Mouse (Mus musculus) lung, postnatal 0 days (tissue): Measurements from ENCODE around the gene Ugt2b35. TPM values are rescaled to one million over a fixed set of nuclear protein-coding genes. Genes with fewer than 3 reads are reported as not detected.

ENCODE experiments used
- ATAC-seq: fragments of 200-750 bp; cut with Nextera tagmentation; 2 replicates; pipeline ENCODE4 v1.8.0; 2017; ENCODE audit warnings: moderate library complexity
- DNase-seq: peaks from one replicate; pipeline ENCODE4 v3.0.0-alpha.2; 2016; ENCODE audit warnings: low spot score
- H3K27ac ChIP-seq: fragments of 300-500 bp; sonication (generic); 2 replicates; pipeline ENCODE4 v1.5.1; 2014; ENCODE audit warnings: antibody characterized with exemption, mild to moderate bottlenecking, low read length, mixed read lengths
- H3K27me3 ChIP-seq: fragments of 300-500 bp; sonication (generic); replicated peaks from 2 replicates; pipeline ENCODE4 v1.6.1; 2014; ENCODE audit warnings: low read length, mixed read lengths; ENCODE audit not compliant: insufficient read depth
- H3K36me3 ChIP-seq: fragments of 300-500 bp; sonication (generic); 2 replicates; pipeline ENCODE4 v1.6.1; 2014; ENCODE audit warnings: low read length, mixed read lengths; ENCODE audit not compliant: insufficient read depth
- H3K4me1 ChIP-seq: fragments of 300-500 bp; sonication (generic); 2 replicates; pipeline ENCODE4 v1.6.1; 2014; ENCODE audit warnings: antibody characterized with exemption, low read depth, low read length, mixed read lengths; ENCODE audit not compliant: insufficient read depth
- H3K4me2 ChIP-seq: fragments of 300-500 bp; sonication (generic); replicated peaks from 2 replicates; pipeline ENCODE4 v1.6.1; 2014; ENCODE audit warnings: low read depth, mild to moderate bottlenecking, low read length, moderate library complexity, mixed read lengths
- H3K4me3 ChIP-seq: fragments of 300-500 bp; sonication (generic); 2 replicates; pipeline ENCODE4 v1.5.1; 2014; ENCODE audit warnings: low read depth, low read length
- H3K9ac ChIP-seq: fragments of 300-500 bp; sonication (generic); replicated peaks from 2 replicates; pipeline ENCODE4 v1.6.1; 2014; ENCODE audit warnings: low read depth, mild to moderate bottlenecking
- H3K9me3 ChIP-seq: fragments of 300-500 bp; sonication (generic); 2 replicates; pipeline ENCODE4 v1.6.1; 2016; ENCODE audit warnings: low read length, mixed read lengths
- CTCF ChIP-seq: IDR thresholded peaks from 2 replicates; pipeline ENCODE4 v1.5.1; 2016; ENCODE audit warnings: antibody characterized with exemption, mild to moderate bottlenecking
- EP300 ChIP-seq: IDR thresholded peaks from 2 replicates; pipeline ENCODE4 v1.6.1; 2016; ENCODE audit warnings: antibody characterized with exemption, mild to moderate bottlenecking, control low read depth
- WGBS: fragments of 180-500 bp; shearing (Covaris S2); extraction: QIAGEN DNeasy Blood & Tissue Kit; methylation state at CpG from one replicate; pipeline ENCODE4 v1.1.7; 2014; 5-methylcytosine and 5-hydroxymethylcytosine counted together
- polyA plus RNA-seq: library from polyadenylated mRNA; unstranded; fragments of >200 nt; fragmentation: Nextera tagmentation; extraction: Ambion mirVana; gene quantifications from 2 replicates; pipeline ENCODE4 v1.2.1, GENCODE M21; 2015

Gene Ugt2b35
- polyA plus RNA-seq, 1 experiment from 2014 or later: not detected

DNA sequence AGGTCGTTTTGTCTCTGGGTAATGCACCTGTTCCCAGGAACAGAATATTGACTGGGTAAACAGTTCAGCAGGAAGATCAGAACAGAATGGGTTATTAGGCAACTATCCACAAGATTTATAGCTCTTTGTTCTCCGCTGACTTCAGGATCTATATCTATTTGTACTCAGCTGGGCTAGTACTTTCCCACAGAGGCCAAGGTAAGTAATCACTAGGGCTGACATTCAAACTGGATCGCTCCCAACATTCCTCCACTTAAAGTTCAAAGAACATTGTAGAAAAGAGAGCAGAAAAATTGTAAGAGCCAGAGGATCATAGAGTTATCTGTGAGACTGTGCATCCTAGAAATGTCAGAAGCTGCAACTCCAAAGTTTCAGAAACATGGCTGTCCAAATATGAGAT is 14.8 kb downstream of the Ugt2b35 start:
- TF ChIP-seq CTCF: no peak
- TF ChIP-seq EP300: no peak
- WGBS: 51% methylated on average over 3 of the region's 3 CpGs
- Histone ChIP-seq H3K9me3 (no peaks in the 10 kb centered on the region), H3K4me1 (no peaks in the 10 kb centered on the region), H3K4me3 (no peak overlapping the region), H3K9ac (no peak overlapping the region), H3K36me3 (no peaks in the 10 kb centered on the region), H3K27me3 (no peaks in the 10 kb centered on the region), H3K4me2 (no peak overlapping the region), H3K27ac (no peak overlapping the region)
- no peak for ATAC-seq
- no peak for DNase-seq

DNA sequence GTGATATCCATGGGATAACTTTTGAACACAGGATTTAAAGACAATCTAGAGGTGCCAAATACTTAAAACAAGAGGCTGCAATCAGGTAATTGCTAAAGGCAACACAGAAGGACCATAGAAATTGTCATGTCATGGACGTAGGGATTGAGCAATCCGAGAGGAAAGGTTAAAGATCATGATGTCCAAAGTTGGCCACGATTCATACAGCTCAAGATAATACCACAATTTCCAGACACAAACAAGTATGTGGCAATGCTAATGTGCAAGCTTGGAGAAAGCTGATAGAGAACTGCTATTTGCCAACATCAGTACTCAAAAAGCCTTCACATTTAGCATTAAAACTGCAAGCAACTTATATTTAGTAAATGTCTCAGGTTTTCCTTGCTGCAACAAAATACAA is 26.7 kb downstream of the Ugt2b35 start:
- no peak overlapping the region for H3K27ac ChIP-seq
- H3K27me3 ChIP-seq: no peaks in the 10 kb centered on the region
- TF ChIP-seq EP300: no peak
- no peak for TF ChIP-seq CTCF
- no peaks in the 10 kb centered on the region for H3K9me3 ChIP-seq
- H3K4me2 ChIP-seq: no peak overlapping the region
- H3K36me3 ChIP-seq: no peaks in the 10 kb centered on the region
- H3K4me1 ChIP-seq: no peaks in the 10 kb centered on the region
- 56% methylated on average over 3 of the region's 3 CpGs for WGBS
- ATAC-seq (no peak), DNase-seq (no peak)
- no peak overlapping the region for H3K9ac ChIP-seq
- H3K4me3 ChIP-seq: no peak overlapping the region

DNA sequence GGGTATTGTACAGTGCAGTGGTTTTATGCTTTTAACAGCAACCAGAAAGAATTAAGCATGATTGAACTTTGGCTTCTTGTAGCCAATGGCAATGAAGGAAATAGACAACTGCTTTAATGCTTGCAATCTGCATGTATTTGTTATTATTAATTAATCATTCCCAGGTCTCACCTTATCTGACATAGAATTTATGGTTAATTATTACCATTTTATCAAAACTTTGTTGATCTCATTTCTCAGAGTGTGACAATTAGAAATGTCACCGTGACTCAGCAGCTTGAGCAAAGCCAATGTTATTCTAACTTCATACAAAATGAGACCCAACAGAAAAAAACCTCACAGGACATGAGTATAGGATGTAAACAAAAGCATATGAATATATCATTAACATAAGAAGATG is 30.0 kb downstream of the Ugt2b35 start:
- DNase-seq: no peak
- Histone ChIP-seq H3K27me3 (no peaks in the 10 kb centered on the region), H3K36me3 (no peaks in the 10 kb centered on the region), H3K4me3 (no peak overlapping the region), H3K4me1 (no peaks in the 10 kb centered on the region), H3K9ac (no peak overlapping the region), H3K9me3 (no peaks in the 10 kb centered on the region), H3K27ac (no peak overlapping the region), H3K4me2 (no peak overlapping the region)
- TF ChIP-seq CTCF (no peak), EP300 (no peak)
- 75% methylated on average over 1 of the region's 1 CpGs for WGBS
- ATAC-seq: no peak

Other genes starting within 250 kb of the Ugt2b35 start
- gene Ythdc1, start 196.6 kb upstream of the Ugt2b35 start, polyA plus RNA-seq: 26.1 and 29.1 TPM in 2 replicates
- gene Ugt2b34, start 93.9 kb upstream of the Ugt2b35 start, polyA plus RNA-seq: 0.08 TPM in 1 of 2 replicates, not detected in the other
- not detected in 2 replicates for gene Ugt2b1, start 74.3 kb upstream of the Ugt2b35 start, polyA plus RNA-seq
- gene Ugt2b36, start 91.7 kb downstream of the Ugt2b35 start, polyA plus RNA-seq: not detected in 2 replicates
- not detected in 2 replicates for gene Ugt2b5, start 139.5 kb downstream of the Ugt2b35 start, polyA plus RNA-seq